Comparison of ENCODE assay signal across 8 mouse cellular contexts in the genomic region with DNA sequence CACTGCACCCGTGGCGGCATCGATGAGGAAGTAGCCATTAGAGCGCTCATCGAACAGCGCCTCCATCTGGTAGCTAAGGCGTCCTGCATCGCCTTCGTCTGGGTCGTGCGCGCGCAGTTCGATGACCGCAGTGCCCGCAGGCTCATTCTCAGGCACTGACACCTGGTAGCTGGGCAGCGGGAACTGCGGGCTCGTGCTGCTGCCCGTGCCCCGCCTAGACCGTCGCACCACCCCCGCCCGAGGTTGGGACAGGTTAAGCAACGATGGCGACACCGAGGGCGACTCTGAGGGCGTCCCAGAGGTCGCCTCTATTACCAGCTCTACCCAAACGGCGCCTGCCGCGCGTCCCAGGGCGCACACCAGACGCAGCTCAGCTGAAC. TPM values are rescaled to one million over a fixed set of nuclear protein-coding genes. Genes with fewer than 3 reads are reported as not detected.
DNase-seq lines count a peak whose midpoint lies in the region; ATAC-seq lines count a peak whose summit lies in the region.

No protein-coding gene starts in this region.

- 2% methylated on average over 38 of the region's 38 CpGs for WGBS in forebrain, embryonic 14.5 days
- 2% methylated on average over 38 of the region's 38 CpGs for WGBS in kidney, embryonic 16.5 days
- 2% methylated on average over 38 of the region's 38 CpGs for WGBS in stomach, embryonic 16.5 days

- H3K27me3 ChIP-seq in forebrain, embryonic 14.5 days (replicated peaks; ENCODE audit: control insufficient read depth, insufficient read depth, low read length) = peaks cover 8% of the 10 kb centered on the region; the same call in 1 of the 2 replicates
- peaks cover 17% of the 10 kb centered on the region; the same call in 1 of the 2 replicates for H3K27me3 ChIP-seq in kidney, embryonic 16.5 days (ENCODE audit: insufficient read depth, low read length)
- peaks cover 22% of the 10 kb centered on the region for H3K27me3 ChIP-seq in stomach, embryonic 16.5 days (ENCODE audit: control insufficient read depth, insufficient read depth, low read length)

- peaks cover 13% of the 10 kb centered on the region; the same call in 1 of the 2 replicates for H3K9me3 ChIP-seq in forebrain, embryonic 14.5 days (replicated peaks; ENCODE audit: control insufficient read depth, low read length)
- H3K9me3 ChIP-seq in kidney, embryonic 16.5 days (ENCODE audit: low read length) = peaks cover 20% of the 10 kb centered on the region
- peaks cover 8% of the 10 kb centered on the region for H3K9me3 ChIP-seq in stomach, embryonic 16.5 days (replicated peaks; ENCODE audit: control insufficient read depth, low read length)

- peaks cover 24% of the 10 kb centered on the region for H3K36me3 ChIP-seq in forebrain, embryonic 14.5 days (ENCODE audit: control insufficient read depth, insufficient read depth, low read length)
- peaks cover 18% of the 10 kb centered on the region for H3K36me3 ChIP-seq in kidney, embryonic 16.5 days (ENCODE audit: insufficient read depth, low read length)
- 0 out of 2 replicates have a peak, but pooled peaks cover 17% of the 10 kb centered on the region for H3K36me3 ChIP-seq in stomach, embryonic 16.5 days (ENCODE audit: control insufficient read depth, insufficient read depth, low read length)

- ATAC-seq in CD4-positive, CD25-positive, alpha-beta regulatory T cell, adult 4 months = no peak
- no peak for ATAC-seq in forebrain, embryonic 14.5 days
- no peak for ATAC-seq in kidney, embryonic 16.5 days (ENCODE audit: low FRiP score, low TSS enrichment)
- no peak for ATAC-seq in stomach, embryonic 16.5 days (ENCODE audit: insufficient read depth, low FRiP score)

- DNase-seq in CD4-positive, CD25-positive, alpha-beta regulatory T cell, adult 2 months (ENCODE audit: low read depth, low spot score) = peak; percentile 73
- peak; percentile 42 to 44 for DNase-seq in B cell, adult 2 months
- peak; percentile 63 for DNase-seq in forebrain, embryonic 14.5 days (ENCODE audit: low spot score)
- peak; percentile 65 for DNase-seq in lung, postnatal 36 days
- DNase-seq in Muller cell, postnatal 12 days (ENCODE audit: inconsistent ontology term) = no peak

- peaks cover 9% of the 10 kb centered on the region for H3K4me1 ChIP-seq in forebrain, embryonic 14.5 days (ENCODE audit: control insufficient read depth, insufficient read depth, low read length)
- peaks cover 44% of the 10 kb centered on the region for H3K4me1 ChIP-seq in kidney, embryonic 16.5 days (ENCODE audit: insufficient read depth, low read length)
- peaks cover 14% of the 10 kb centered on the region for H3K4me1 ChIP-seq in stomach, embryonic 16.5 days (ENCODE audit: control insufficient read depth, insufficient read depth, low read length)

- peak overlapping the region; percentile 77 for H3K27ac ChIP-seq in forebrain, embryonic 14.5 days (ENCODE audit: low read depth, low read length)
- H3K27ac ChIP-seq in kidney, embryonic 16.5 days (ENCODE audit: low read length) = peak overlapping the region; percentile 16; the same call in 1 of the 2 replicates
- no peak overlapping the region; the same call in 1 of the 2 replicates for H3K27ac ChIP-seq in stomach, embryonic 16.5 days (ENCODE audit: low read length)

- peak overlapping the region; percentile 75 for H3K4me2 ChIP-seq in forebrain, embryonic 14.5 days (ENCODE audit: low read length)
- peak overlapping the region; percentile 84 for H3K4me2 ChIP-seq in kidney, embryonic 16.5 days (replicated peaks; ENCODE audit: low read depth, low read length)
- H3K4me2 ChIP-seq in stomach, embryonic 16.5 days (ENCODE audit: low read depth, low read length) = peak overlapping the region; percentile 81

- H3K4me3 ChIP-seq in forebrain, embryonic 14.5 days (ENCODE audit: low read depth, low read length) = peak overlapping the region; percentile 66
- peak overlapping the region; percentile 70 for H3K4me3 ChIP-seq in kidney, embryonic 16.5 days (ENCODE audit: low read length)
- H3K4me3 ChIP-seq in stomach, embryonic 16.5 days (replicated peaks; ENCODE audit: low read length) = peak overlapping the region; percentile 63

- H3K9ac ChIP-seq in forebrain, embryonic 14.5 days (ENCODE audit: low read length) = peak overlapping the region; percentile 76
- H3K9ac ChIP-seq in kidney, embryonic 16.5 days (replicated peaks; ENCODE audit: low read length) = peak overlapping the region; percentile 80
- H3K9ac ChIP-seq in stomach, embryonic 16.5 days (ENCODE audit: low read length) = peak overlapping the region; percentile 81

RNA-seq across cellular contexts. Expression of gene Celsr1, which starts 0.8 kb away (rescaled TPM):
- polyA plus RNA-seq in CD4-positive, CD25-positive, alpha-beta regulatory T cell, adult 4 months (2017; shearing (Covaris generic)) = 1 to 10 TPM; 3.3 to 3.8 TPM
- polyA plus RNA-seq in forebrain, embryonic 14.5 days (2014; fragmentation: Nextera tagmentation; extraction: Ambion mirVana) = 8.6 and 9.6 TPM in 2 replicates
- polyA plus RNA-seq in kidney, embryonic 16.5 days (2015; fragmentation: Nextera tagmentation; extraction: Ambion mirVana) = 3.5 and 3.9 TPM in 2 replicates
- polyA plus RNA-seq in stomach, embryonic 16.5 days (2015; fragmentation: Nextera tagmentation; extraction: Ambion mirVana) = 2.6 and 2.7 TPM in 2 replicates

RNA-seq across cellular contexts. Expression of gene Gramd4, which starts 24.7 kb away (rescaled TPM):
- 10 to 100 TPM; 25.3 to 25.7 TPM for polyA plus RNA-seq in CD4-positive, CD25-positive, alpha-beta regulatory T cell, adult 4 months (2017; shearing (Covaris generic))
- 20.7 and 28.0 TPM in 2 replicates for polyA plus RNA-seq in forebrain, embryonic 14.5 days (2014; fragmentation: Nextera tagmentation; extraction: Ambion mirVana)
- polyA plus RNA-seq in kidney, embryonic 16.5 days (2015; fragmentation: Nextera tagmentation; extraction: Ambion mirVana) = 12.1 and 14.9 TPM in 2 replicates
- 10.5 and 12.1 TPM in 2 replicates for polyA plus RNA-seq in stomach, embryonic 16.5 days (2015; fragmentation: Nextera tagmentation; extraction: Ambion mirVana)
